Mouse (Mus musculus): ENCODE results near the gene Fgfr2.

DNA sequence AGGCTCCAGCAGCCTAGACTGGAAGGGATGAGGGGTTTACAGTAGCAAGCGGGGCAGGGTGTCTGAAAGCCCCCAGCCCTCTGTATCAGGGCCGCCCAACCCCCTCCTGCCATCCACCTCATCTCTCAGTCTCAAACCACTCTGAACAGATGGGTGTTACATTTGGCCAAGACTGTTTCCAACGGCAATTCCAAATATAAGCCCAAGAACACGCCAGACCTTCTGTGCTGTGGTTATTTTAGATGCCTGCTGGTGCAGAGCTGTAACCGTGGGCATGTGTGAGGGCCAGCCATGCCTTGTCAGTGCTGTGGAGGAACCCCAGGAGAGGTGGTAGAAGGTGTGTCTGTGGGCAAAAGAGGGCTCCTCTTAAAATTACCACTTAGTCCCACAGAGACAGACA is 869.6 kb downstream of the Fgfr2 start:
- no peak for TF ChIP-seq CTCF (IDR thresholded peaks at IDR 0.05; ENCODE audit: low read depth)
- no peak for TF ChIP-seq EP300 (IDR thresholded peaks at IDR 0.05; ENCODE audit: low read depth)

Measured in liver, postnatal 0 days (tissue).